Mouse (Mus musculus): ENCODE data around the gene Casz1. TPM values are rescaled to one million over a fixed set of nuclear protein-coding genes. Genes with fewer than 3 reads are reported as not detected.

Gene Casz1
- total RNA-seq, 2 experiments from 2014 or later, result 31.2 to 41.3 TPM

- no peak for TF ChIP-seq CTCF (IDR thresholded peaks at IDR 0.05)
- peak overlapping the region; percentile 75; the same call in 1 of the 2 replicates for H3K27ac ChIP-seq
Measured at GRCm38 (mm10) chr4:148833245-148833990, 29.2 kb downstream of the Casz1 start.

GRCm38 (mm10) chr4:148836391-148836790, 32.2 kb downstream of the Casz1 start:
- no peak for TF ChIP-seq CTCF (IDR thresholded peaks at IDR 0.05)
- peak overlapping the region; percentile 24; the same call in 1 of the 2 replicates for H3K4me3 ChIP-seq
- H3K27ac ChIP-seq, result peak overlapping the region; percentile 75
- intact Hi-C loops (cut with DNase I), result no loop called here
- no peak for DNase-seq

More at GRCm38 (mm10) chr4:148833245-148833990, 29.2 kb downstream of the Casz1 start:
- no peak overlapping the region for H3K4me3 ChIP-seq
- DNase-seq, result no peak
- intact Hi-C loops (cut with DNase I), result no loop called here

GRCm38 (mm10) chr4:148837046-148837445, 32.8 kb downstream of the Casz1 start:
- intact Hi-C loops (cut with DNase I), result no loop called here
- Histone ChIP-seq H3K27ac (peak overlapping the region; percentile 75), H3K4me3 (peak overlapping the region; percentile 24; the same call in 1 of the 2 replicates)
- no peak for TF ChIP-seq CTCF (IDR thresholded peaks at IDR 0.05)
- DNase-seq, result no peak

GRCm38 (mm10) chr4:148837644-148838043, 33.4 kb downstream of the Casz1 start:
- no peak overlapping the region for H3K4me3 ChIP-seq
- TF ChIP-seq CTCF (IDR thresholded peaks at IDR 0.05), result no peak
- peak overlapping the region; percentile 75; the same call in 1 of the 2 replicates for H3K27ac ChIP-seq
- DNase-seq, result no peak
- intact Hi-C loops (cut with DNase I), result no loop called here

- Histone ChIP-seq H3K4me3 (no peak overlapping the region), H3K27ac (no peak overlapping the region)
- intact Hi-C loops (cut with DNase I), result no loop called here
- no peak for DNase-seq
- no peak for TF ChIP-seq CTCF (IDR thresholded peaks at IDR 0.05)
Measured at GRCm38 (mm10) chr4:148842302-148842701, 38.1 kb downstream of the Casz1 start.

GRCm38 (mm10) chr4:148844921-148845320, 40.7 kb downstream of the Casz1 start:
- Histone ChIP-seq H3K27ac (no peak overlapping the region), H3K4me3 (no peak overlapping the region)
- no peak for TF ChIP-seq CTCF (IDR thresholded peaks at IDR 0.05)
- intact Hi-C loops (cut with DNase I), result no loop called here
- DNase-seq, result no peak

- TF ChIP-seq CTCF (IDR thresholded peaks at IDR 0.05), result no peak; the same call in 1 of the 2 replicates
- Histone ChIP-seq H3K27ac (peak overlapping the region; percentile 52; the same call in 1 of the 2 replicates), H3K4me3 (peak overlapping the region; percentile 41)
- peak; percentile 88 for DNase-seq
- intact Hi-C loops (cut with DNase I), result no loop called here
Measured at GRCm38 (mm10) chr4:148846203-148846602, 42.0 kb downstream of the Casz1 start.

GRCm38 (mm10) chr4:148846724-148847123, 42.5 kb downstream of the Casz1 start:
- no peak for TF ChIP-seq CTCF (IDR thresholded peaks at IDR 0.05)
- DNase-seq, result no peak
- intact Hi-C loops (cut with DNase I), result no loop called here
- Histone ChIP-seq H3K4me3 (peak overlapping the region; percentile 41), H3K27ac (peak overlapping the region; percentile 52; the same call in 1 of the 2 replicates)

- intact Hi-C loops (cut with DNase I), result no loop called here
- TF ChIP-seq CTCF (IDR thresholded peaks at IDR 0.05), result no peak
- no peak for DNase-seq
- no peak overlapping the region for H3K4me3 ChIP-seq
- no peak overlapping the region for H3K27ac ChIP-seq
Measured at GRCm38 (mm10) chr4:148847636-148848035, 43.4 kb downstream of the Casz1 start.

DNA sequence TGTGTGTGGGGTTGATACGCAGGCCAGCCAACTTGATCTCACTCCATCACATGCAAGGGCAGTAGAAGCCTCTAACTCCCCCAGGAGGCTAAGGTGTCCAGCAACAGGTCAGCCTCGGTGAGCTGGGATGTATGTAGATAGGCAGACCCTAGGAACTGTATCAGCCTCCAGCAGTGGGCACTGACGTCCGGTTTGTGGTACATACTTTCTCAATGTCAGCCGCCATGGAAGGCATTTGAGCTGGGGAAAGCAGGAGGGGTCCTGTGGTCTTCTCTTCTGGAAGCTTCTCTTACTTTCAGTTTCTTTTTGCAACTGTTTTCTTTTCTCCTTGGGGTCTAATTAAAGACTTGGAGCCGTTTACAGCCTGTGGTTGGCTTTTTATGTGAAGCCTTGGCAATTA, 45.2 kb downstream of the Casz1 start:
- intact Hi-C loops (cut with DNase I), result no loop called here
- no peak for TF ChIP-seq CTCF (IDR thresholded peaks at IDR 0.05)

GRCm38 (mm10) chr4:148853057-148853456, 48.8 kb downstream of the Casz1 start:
- TF ChIP-seq CTCF (IDR thresholded peaks at IDR 0.05), result no peak
- intact Hi-C loops (cut with DNase I), result loop anchor here (5.0 kb wide), 1 partner anchor 41 kb away; no protein-coding TSS in a partner anchor

More for the DNA sequence above, 45.2 kb downstream of the Casz1 start:
- Histone ChIP-seq H3K27ac (peak overlapping the region; percentile 64), H3K4me3 (peak overlapping the region; percentile 44)
- no peak for DNase-seq

GRCm38 (mm10) chr4:148854093-148854492, 49.9 kb downstream of the Casz1 start:
- no peak overlapping the region for H3K4me3 ChIP-seq
- no peak for DNase-seq
- TF ChIP-seq CTCF (IDR thresholded peaks at IDR 0.05), result no peak
- no peak overlapping the region for H3K27ac ChIP-seq
- intact Hi-C loops (cut with DNase I), result loop anchor here (5.0 kb wide), 1 partner anchor 42 kb away; no protein-coding TSS in a partner anchor

More at GRCm38 (mm10) chr4:148853057-148853456, 48.8 kb downstream of the Casz1 start:
- no peak for DNase-seq
- Histone ChIP-seq H3K27ac (no peak overlapping the region), H3K4me3 (no peak overlapping the region)

- intact Hi-C loops (cut with DNase I), result no loop called here
- H3K27ac ChIP-seq, result no peak overlapping the region
- H3K4me3 ChIP-seq, result no peak overlapping the region
- no peak for DNase-seq
- TF ChIP-seq CTCF (IDR thresholded peaks at IDR 0.05), result no peak
Measured at GRCm38 (mm10) chr4:148855527-148855926, 51.3 kb downstream of the Casz1 start.
